Mouse (Mus musculus) retina, adult 2 months (tissue): ENCODE results near the gene Olfr344.

ENCODE experiments used
- DNase-seq: peaks from one replicate; pipeline ENCODE4 v3.0.0-alpha.2; 2012; ENCODE audit warnings: low read depth, low spot score

Gene Olfr344

GRCm38 (mm10) chr2:36566362-36566761 is at the start of gene Olfr344:
Olfr344 (plus strand) TSS chr2:36566662.
- DNase-seq, result no peak

- no peak for DNase-seq
These were observed 41.8 kb upstream of the Olfr344 start, which contains the start of gene Olfr342 for GRCm38 (mm10) chr2:36524698-36525097. Olfr342 (plus strand) TSS chr2:36524998.

- no peak for DNase-seq
These were observed 1.3 kb upstream of the Olfr344 start for GRCm38 (mm10) chr2:36565156-36565555.

GRCm38 (mm10) chr2:36567022-36567421 is 560 bp downstream of the Olfr344 start:
- no peak for DNase-seq

GRCm38 (mm10) chr2:36567845-36568244 is 1.4 kb downstream of the Olfr344 start:
- no peak for DNase-seq
